In the genomic region with DNA sequence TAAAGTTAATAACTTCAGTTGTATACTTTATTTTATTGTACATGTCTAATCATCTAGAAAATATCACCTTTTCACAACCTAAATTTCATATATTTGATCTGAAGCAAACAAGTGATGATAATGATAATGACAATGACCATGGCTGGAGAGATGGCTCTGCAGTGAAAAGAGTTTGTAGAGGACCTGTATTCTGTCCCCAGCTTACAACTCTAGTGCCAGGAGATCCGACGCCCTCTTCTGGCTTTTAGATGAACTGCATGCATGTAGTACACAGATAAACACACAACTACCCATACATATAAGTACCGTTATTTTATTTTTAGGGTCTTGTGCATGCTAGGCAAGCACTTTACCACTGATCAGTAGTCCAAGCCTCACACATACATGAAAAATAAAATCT, we compare ENCODE assay signal across 13 mouse cellular contexts. TPM values are rescaled to one million over a fixed set of nuclear protein-coding genes. Genes with fewer than 3 reads are reported as not detected.
DNase-seq lines count a peak whose midpoint lies in the region; ATAC-seq and TF ChIP-seq lines count a peak whose summit lies in the region.
"Had no signal": no experiment of that assay in that cellular context is flagged by ENCODE, and none has a peak within 500 bp of the region (broad histone marks: within the 10 kb centered on the region; RNA-seq: fewer than 3 reads in every experiment).

No protein-coding gene starts in this region.

- no peaks in the 10 kb centered on the region for H3K27me3 ChIP-seq in stomach, postnatal 0 days (ENCODE audit: control insufficient read depth, insufficient read depth, low read length)
- H3K27me3 ChIP-seq in hindbrain, embryonic 16.5 days (replicated peaks; ENCODE audit: control insufficient read depth, insufficient read depth, low read length), result no peaks in the 10 kb centered on the region
- H3K27me3 ChIP-seq: hindbrain, embryonic 15.5 days; megakaryocyte, embryonic 14.5 days had no signal

- peak overlapping the region; percentile 94 for H3K27ac ChIP-seq in layer of hippocampus, adult 2 months
- H3K27ac ChIP-seq in stomach, postnatal 0 days (replicated peaks), result no peak overlapping the region
- H3K27ac ChIP-seq in hindbrain, embryonic 16.5 days (ENCODE audit: low read depth, low read length), result no peak overlapping the region
- H3K27ac ChIP-seq: forebrain, embryonic 10.5 days; limb, embryonic 10.5 days had no signal

- peak; percentile 70 for TF ChIP-seq CTCF in layer of hippocampus, adult 2 months (conservative IDR thresholded peaks at IDR 0.05)
- TF ChIP-seq CTCF in stomach, postnatal 0 days (IDR thresholded peaks at IDR 0.05; ENCODE audit: low read depth), result peak; percentile 61

- H3K9ac ChIP-seq in stomach, postnatal 0 days (ENCODE audit: low read length), result no peak overlapping the region
- no peak overlapping the region for H3K9ac ChIP-seq in hindbrain, embryonic 16.5 days (ENCODE audit: low read depth, low read length)

- WGBS in stomach, postnatal 0 days, result 33% methylated on average over 3 of the region's 3 CpGs
- WGBS in hindbrain, embryonic 16.5 days, result 36% methylated on average over 3 of the region's 3 CpGs

- no peak for ATAC-seq in stomach, postnatal 0 days (ENCODE audit: low FRiP score, low TSS enrichment)
- no peak for ATAC-seq in hindbrain, embryonic 16.5 days

- H3K4me1 ChIP-seq in stomach, postnatal 0 days (replicated peaks; ENCODE audit: control insufficient read depth, insufficient read depth), result no peaks in the 10 kb centered on the region
- peaks cover 11% of the 10 kb centered on the region for H3K4me1 ChIP-seq in hindbrain, embryonic 16.5 days (ENCODE audit: control insufficient read depth, insufficient read depth, low read depth, low read length)

- no peaks in the 10 kb centered on the region for H3K36me3 ChIP-seq in stomach, postnatal 0 days (ENCODE audit: control insufficient read depth, insufficient read depth, low read length)
- no peaks in the 10 kb centered on the region for H3K36me3 ChIP-seq in hindbrain, embryonic 16.5 days (ENCODE audit: control insufficient read depth, insufficient read depth, low read length)
- H3K36me3 ChIP-seq: hindbrain, embryonic 15.5 days; limb, embryonic 10.5 days had no signal

- DNase-seq in layer of hippocampus, adult 2 months (ENCODE audit: low spot score in 2 of 2), result no peak
- no peak for DNase-seq in layer of hippocampus, adult 9-11 months
- DNase-seq in thymus, postnatal 4 days, result peak; percentile 34
- no peak for DNase-seq in thymus, postnatal 10 days (ENCODE audit: low spot score in 2 of 2)
- peak; percentile 69 for DNase-seq in ZHBTc4 (ENCODE audit: low read depth, low spot score)
- DNase-seq in stomach, postnatal 0 days (ENCODE audit: low spot score), result no peak
- no peak for DNase-seq in gastrocnemius, adult 8-10 months (ENCODE audit: low spot score in 2 of 2)
- DNase-seq: heart, adult 11 months had no signal

- no peak overlapping the region for H3K4me2 ChIP-seq in stomach, postnatal 0 days (replicated peaks; ENCODE audit: low read depth)
- no peak overlapping the region for H3K4me2 ChIP-seq in hindbrain, embryonic 16.5 days (ENCODE audit: low read length)

- H3K9me3 ChIP-seq in stomach, postnatal 0 days (ENCODE audit: control insufficient read depth, low read length), result no peaks in the 10 kb centered on the region
- H3K9me3 ChIP-seq in hindbrain, embryonic 16.5 days (ENCODE audit: control insufficient read depth, low read length), result no peaks in the 10 kb centered on the region
- H3K9me3 ChIP-seq: forebrain, embryonic 10.5 days; hindbrain, embryonic 15.5 days; limb, embryonic 10.5 days had no signal

- no peak for TF ChIP-seq EP300 in stomach, postnatal 0 days (optimal IDR thresholded peaks at IDR 0.05)

- no peak overlapping the region for H3K4me3 ChIP-seq in layer of hippocampus, adult 2 months
- no peak overlapping the region for H3K4me3 ChIP-seq in stomach, postnatal 0 days (ENCODE audit: low read depth, low read length)
- H3K4me3 ChIP-seq in hindbrain, embryonic 16.5 days (ENCODE audit: low read length), result no peak overlapping the region

RNA-seq across cellular contexts. Expression of gene Fam214a, which starts 1.2 kb away (rescaled TPM):
- total RNA-seq in layer of hippocampus, adult 2 months (2021), result 10 to 100 TPM; 47.5 to 52.1 TPM
- 10.7 and 13.1 TPM in 2 replicates for polyA plus RNA-seq in stomach, postnatal 0 days (2015; fragmentation: Nextera tagmentation; extraction: Ambion mirVana)
- 10 to 100 TPM; 19.4 to 35.5 (median 24.3) TPM for total RNA-seq in gastrocnemius, adult 8-10 months (2022)
- 20.5 and 22.3 TPM in 2 replicates for polyA plus RNA-seq in hindbrain, embryonic 16.5 days (2015; fragmentation: Nextera tagmentation; extraction: Ambion mirVana)

Comparison
In these comparisons a context has a peak if more than half of its experiments do, and no peak if none do; other contexts are left out.
1. DNase-seq: peak in thymus, postnatal 4 days (single experiment) and ZHBTc4 (single experiment); none in layer of hippocampus, adult 2 months (0 of 2), layer of hippocampus, adult 9-11 months (single experiment), thymus, postnatal 10 days (0 of 2), stomach, postnatal 0 days (single experiment) and gastrocnemius, adult 8-10 months (0 of 2).